Mouse (Mus musculus) forebrain, embryonic 11.5 days (tissue): ENCODE measurements around the gene Dgkb. TPM values are rescaled to one million over a fixed set of nuclear protein-coding genes. Genes with fewer than 3 reads are reported as not detected.

Experiments used
- ATAC-seq: fragments of 200-750 bp; cut with Nextera tagmentation; replicated peaks from 2 replicates; pipeline ENCODE4 v1.8.0; 2017; ENCODE audit warnings: moderate TSS enrichment; ENCODE audit not compliant: low FRiP score
- DNase-seq: peaks from one replicate; pipeline ENCODE4 v3.0.0-alpha.2; 2017; ENCODE audit warnings: low spot score
- H3K27ac ChIP-seq: fragments of 300-500 bp; sonication (generic); 2 replicates; pipeline ENCODE4 v1.5.1; 2014; ENCODE audit warnings: low read depth, low read length
- H3K27me3 ChIP-seq: fragments of 300-500 bp; sonication (generic); 2 replicates; pipeline ENCODE4 v1.6.1; 2014; ENCODE audit warnings: mild to moderate bottlenecking, low read length, mixed read lengths; ENCODE audit not compliant: control insufficient read depth, insufficient read depth
- H3K36me3 ChIP-seq: fragments of 300-500 bp; sonication (generic); 2 replicates; pipeline ENCODE4 v1.6.1; 2014; ENCODE audit warnings: mild to moderate bottlenecking, low read length, moderate library complexity, mixed read lengths; ENCODE audit not compliant: control insufficient read depth, insufficient read depth
- H3K4me1 ChIP-seq: fragments of 300-500 bp; sonication (generic); replicated peaks from 2 replicates; pipeline ENCODE4 v1.6.1; 2014; ENCODE audit warnings: low read length, mixed read lengths; ENCODE audit not compliant: control insufficient read depth, insufficient read depth
- H3K4me2 ChIP-seq: fragments of 300-500 bp; sonication (generic); 2 replicates; pipeline ENCODE4 v1.6.1; 2014; ENCODE audit warnings: low read depth, mild to moderate bottlenecking, low read length, moderate library complexity, mixed read lengths; ENCODE audit not compliant: severe bottlenecking
- H3K4me3 ChIP-seq: fragments of 300-500 bp; sonication (generic); 2 replicates; pipeline ENCODE4 v1.5.1; 2014; ENCODE audit warnings: low read depth, low read length
- H3K9ac ChIP-seq: fragments of 300-500 bp; sonication (generic); 2 replicates; pipeline ENCODE4 v1.6.1; 2014; ENCODE audit warnings: low read length
- H3K9me3 ChIP-seq: fragments of 300-500 bp; sonication (generic); 2 replicates; pipeline ENCODE4 v1.6.1; 2016; ENCODE audit warnings: low read length, mixed read lengths; ENCODE audit not compliant: control insufficient read depth
- WGBS: fragments of 180-500 bp; shearing (Covaris S2); extraction: QIAGEN DNeasy Blood & Tissue Kit; methylation state at CpG from one replicate; pipeline ENCODE4 v1.1.7; 2014; 5-methylcytosine and 5-hydroxymethylcytosine counted together
- polyA plus RNA-seq: library from polyadenylated mRNA; unstranded; fragments of >200 nt; fragmentation: Nextera tagmentation; extraction: Ambion mirVana; gene quantifications from 2 replicates; pipeline ENCODE4 v1.2.1, GENCODE M21; 2014

Dgkb gene
- polyA plus RNA-seq, 1 experiment from 2014 or later, result 0.79 TPM

- Histone ChIP-seq H3K9ac (no peak overlapping the region), H3K4me1 (no peaks in the 10 kb centered on the region), H3K4me2 (no peak overlapping the region), H3K4me3 (no peak overlapping the region), H3K27ac (no peak overlapping the region), H3K36me3 (no peaks in the 10 kb centered on the region), H3K27me3 (no peaks in the 10 kb centered on the region), H3K9me3 (no peaks in the 10 kb centered on the region)
- ATAC-seq, result no peak
- 85% methylated on average over 4 of the region's 4 CpGs for WGBS
- no peak for DNase-seq
Observed at GRCm38 (mm10) chr12:38545431-38545830, 727.9 kb downstream of the Dgkb start.

GRCm38 (mm10) chr12:38577141-38577540 lies 759.6 kb downstream of the Dgkb start:
- H3K4me3 ChIP-seq, result no peak overlapping the region
- no peaks in the 10 kb centered on the region for H3K27me3 ChIP-seq
- no peaks in the 10 kb centered on the region for H3K4me1 ChIP-seq
- WGBS, result 85% methylated on average over 6 of the region's 6 CpGs
- H3K27ac ChIP-seq, result no peak overlapping the region
- no peak for DNase-seq
- no peaks in the 10 kb centered on the region for H3K9me3 ChIP-seq
- H3K36me3 ChIP-seq, result no peaks in the 10 kb centered on the region
- H3K4me2 ChIP-seq, result no peak overlapping the region
- no peak overlapping the region for H3K9ac ChIP-seq
- no peak for ATAC-seq

GRCm38 (mm10) chr12:38579191-38579817 lies 761.8 kb downstream of the Dgkb start:
- ATAC-seq, result no peak
- no peak for DNase-seq
- no peaks in the 10 kb centered on the region for H3K36me3 ChIP-seq
- WGBS, result 66% methylated on average over 5 of the region's 5 CpGs
- H3K27ac ChIP-seq, result no peak overlapping the region
- H3K4me1 ChIP-seq, result no peaks in the 10 kb centered on the region
- no peak overlapping the region for H3K4me2 ChIP-seq
- no peaks in the 10 kb centered on the region for H3K27me3 ChIP-seq
- H3K9ac ChIP-seq, result no peak overlapping the region
- no peak overlapping the region for H3K4me3 ChIP-seq
- no peaks in the 10 kb centered on the region for H3K9me3 ChIP-seq

GRCm38 (mm10) chr12:38586368-38586865 lies 768.9 kb downstream of the Dgkb start:
- H3K36me3 ChIP-seq, result no peaks in the 10 kb centered on the region
- ATAC-seq (no peak), DNase-seq (no peak)
- no peaks in the 10 kb centered on the region for H3K9me3 ChIP-seq
- H3K4me2 ChIP-seq, result no peak overlapping the region
- no peaks in the 10 kb centered on the region for H3K27me3 ChIP-seq
- H3K4me1 ChIP-seq, result no peaks in the 10 kb centered on the region
- no peak overlapping the region for H3K4me3 ChIP-seq
- no peak overlapping the region for H3K9ac ChIP-seq
- WGBS, result 84% methylated on average over 4 of the region's 4 CpGs
- no peak overlapping the region for H3K27ac ChIP-seq

- H3K36me3 ChIP-seq, result no peaks in the 10 kb centered on the region
- H3K4me3 ChIP-seq, result no peak overlapping the region
- H3K9ac ChIP-seq, result no peak overlapping the region
- DNase-seq (no peak), ATAC-seq (no peak)
- H3K27me3 ChIP-seq, result no peaks in the 10 kb centered on the region
- no peaks in the 10 kb centered on the region for H3K9me3 ChIP-seq
- H3K4me1 ChIP-seq, result no peaks in the 10 kb centered on the region
- no peak overlapping the region for H3K27ac ChIP-seq
- no peak overlapping the region for H3K4me2 ChIP-seq
Observed at GRCm38 (mm10) chr12:38589951-38590350, 772.4 kb downstream of the Dgkb start.

GRCm38 (mm10) chr12:38593653-38594052 lies 776.1 kb downstream of the Dgkb start:
- H3K4me3 ChIP-seq, result no peak overlapping the region
- no peak overlapping the region for H3K9ac ChIP-seq
- ATAC-seq, result no peak
- H3K9me3 ChIP-seq, result no peaks in the 10 kb centered on the region
- no peaks in the 10 kb centered on the region for H3K27me3 ChIP-seq
- no peak overlapping the region for H3K4me2 ChIP-seq
- H3K36me3 ChIP-seq, result no peaks in the 10 kb centered on the region
- 89% methylated on average over 2 of the region's 2 CpGs for WGBS
- no peak overlapping the region for H3K27ac ChIP-seq
- no peaks in the 10 kb centered on the region; the same call in 1 of the 2 replicates for H3K4me1 ChIP-seq
- no peak for DNase-seq

- Histone ChIP-seq H3K9me3 (no peaks in the 10 kb centered on the region), H3K4me3 (no peak overlapping the region), H3K4me1 (no peaks in the 10 kb centered on the region; the same call in 1 of the 2 replicates), H3K27me3 (no peaks in the 10 kb centered on the region), H3K4me2 (no peak overlapping the region), H3K36me3 (no peaks in the 10 kb centered on the region), H3K27ac (no peak overlapping the region), H3K9ac (no peak overlapping the region)
- DNase-seq (no peak), ATAC-seq (no peak)
- WGBS, result 50% methylated on average over 3 of the region's 3 CpGs
Observed at GRCm38 (mm10) chr12:38594055-38594454, 776.5 kb downstream of the Dgkb start.

GRCm38 (mm10) chr12:38596416-38597062 lies 779.0 kb downstream of the Dgkb start:
- H3K9ac ChIP-seq, result 0 out of 2 replicates have a peak overlapping the region, but pooled peaks have one; percentile 12
- no peak overlapping the region for H3K27ac ChIP-seq
- H3K27me3 ChIP-seq, result no peaks in the 10 kb centered on the region
- H3K9me3 ChIP-seq, result no peaks in the 10 kb centered on the region
- H3K4me1 ChIP-seq, result no peaks in the 10 kb centered on the region; the same call in 1 of the 2 replicates
- no peak overlapping the region for H3K4me2 ChIP-seq
- DNase-seq (peak; percentile 52), ATAC-seq (peak; percentile 87)
- H3K36me3 ChIP-seq, result no peaks in the 10 kb centered on the region
- no peak overlapping the region for H3K4me3 ChIP-seq
- 24% methylated on average over 7 of the region's 7 CpGs for WGBS
